Mouse (Mus musculus) WW6 (cell line): ENCODE measurements around the gene Snrk.
"Not testable (repeated sequence)": the region's sequence is repeated elsewhere in the genome, so short reads cannot be mapped to it uniquely, and the experiment has no call there.

Experiments
- DNase-seq: peaks from one replicate; pipeline ENCODE4 v3.0.0-alpha.2; 2013; ENCODE audit warnings: low read depth, low spot score

Snrk gene

GRCm38 (mm10) chr9:122143219-122143618, 26.2 kb downstream of the Snrk start:
- DNase-seq = no peak

DNA sequence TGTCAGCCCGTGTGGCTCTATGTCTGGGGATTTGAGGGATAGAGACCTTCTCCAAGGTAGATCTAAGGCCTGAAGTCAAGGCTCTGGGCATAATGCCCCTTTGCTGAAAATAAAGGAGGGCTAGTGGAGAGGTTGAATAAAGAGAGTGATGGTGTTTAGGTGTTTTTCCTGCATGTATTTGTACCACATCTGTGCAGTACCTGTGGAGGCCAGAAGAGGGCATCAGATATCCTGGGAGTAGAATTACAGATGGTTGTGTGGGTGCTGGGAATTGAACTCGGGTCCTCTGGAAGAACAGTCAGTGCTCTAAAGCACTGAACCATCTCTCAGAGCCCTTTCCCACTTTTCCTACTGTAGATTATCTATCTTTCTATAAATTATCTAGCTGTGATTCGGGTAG, 27.7 kb downstream of the Snrk start:
- DNase-seq = no peak

GRCm38 (mm10) chr9:122145677-122146076, 28.6 kb downstream of the Snrk start:
- DNase-seq = no peak

DNA sequence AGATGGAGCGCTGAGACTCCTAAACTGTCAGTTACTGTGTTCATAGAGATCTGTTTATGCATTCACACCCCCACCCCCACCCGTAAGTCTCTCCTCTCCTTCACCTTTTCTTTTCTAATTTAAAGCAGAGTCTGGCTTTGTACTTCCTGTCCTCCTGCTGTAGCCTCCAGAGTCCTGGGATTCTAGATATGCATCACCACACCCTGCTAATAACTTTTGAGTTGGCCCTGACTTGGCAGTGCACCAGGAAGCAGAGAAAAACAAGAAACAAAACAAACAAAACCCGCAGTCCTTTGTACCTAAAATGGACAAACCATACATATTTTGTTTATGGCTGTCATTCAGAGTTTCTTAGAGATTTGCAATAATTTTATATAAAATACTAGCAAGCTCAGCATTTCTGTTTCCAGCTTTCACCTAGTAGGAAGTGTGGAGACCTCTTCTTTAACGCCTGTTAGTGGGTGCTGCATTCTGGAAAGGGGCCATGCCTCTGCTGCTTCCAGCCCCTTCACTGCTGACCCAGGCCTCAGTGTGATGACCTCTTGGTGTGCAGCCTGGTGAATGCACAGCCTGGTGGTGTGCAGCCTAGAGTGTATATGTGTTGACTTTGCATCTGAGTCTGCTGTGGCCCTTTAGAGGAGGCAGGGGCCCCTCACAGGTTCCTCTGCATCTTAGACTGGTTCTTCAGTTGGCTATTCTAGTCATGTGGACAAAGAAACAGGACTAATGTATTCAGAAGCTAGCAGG, 29.2 kb downstream of the Snrk start:
- DNase-seq = no peak

DNA sequence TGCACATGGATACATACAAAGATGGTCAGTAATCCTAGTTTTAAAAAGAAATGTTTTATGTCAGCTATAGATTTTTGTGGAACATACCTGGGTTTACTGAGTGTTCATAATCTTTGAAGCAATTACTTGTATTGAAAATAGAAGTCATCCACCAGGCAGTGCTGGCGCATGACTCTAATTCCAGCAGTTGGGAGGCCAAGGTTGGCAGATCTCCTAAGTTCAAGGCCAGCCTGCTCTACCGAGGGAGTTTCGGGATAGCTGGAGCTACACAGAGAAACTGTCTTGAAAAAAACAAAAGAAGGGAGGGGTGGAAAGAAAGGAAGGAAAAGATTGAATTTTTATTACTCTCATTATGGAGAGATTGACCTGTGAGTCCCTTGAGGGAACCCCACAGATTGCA, 31.3 kb downstream of the Snrk start:
- DNase-seq = no peak

DNA sequence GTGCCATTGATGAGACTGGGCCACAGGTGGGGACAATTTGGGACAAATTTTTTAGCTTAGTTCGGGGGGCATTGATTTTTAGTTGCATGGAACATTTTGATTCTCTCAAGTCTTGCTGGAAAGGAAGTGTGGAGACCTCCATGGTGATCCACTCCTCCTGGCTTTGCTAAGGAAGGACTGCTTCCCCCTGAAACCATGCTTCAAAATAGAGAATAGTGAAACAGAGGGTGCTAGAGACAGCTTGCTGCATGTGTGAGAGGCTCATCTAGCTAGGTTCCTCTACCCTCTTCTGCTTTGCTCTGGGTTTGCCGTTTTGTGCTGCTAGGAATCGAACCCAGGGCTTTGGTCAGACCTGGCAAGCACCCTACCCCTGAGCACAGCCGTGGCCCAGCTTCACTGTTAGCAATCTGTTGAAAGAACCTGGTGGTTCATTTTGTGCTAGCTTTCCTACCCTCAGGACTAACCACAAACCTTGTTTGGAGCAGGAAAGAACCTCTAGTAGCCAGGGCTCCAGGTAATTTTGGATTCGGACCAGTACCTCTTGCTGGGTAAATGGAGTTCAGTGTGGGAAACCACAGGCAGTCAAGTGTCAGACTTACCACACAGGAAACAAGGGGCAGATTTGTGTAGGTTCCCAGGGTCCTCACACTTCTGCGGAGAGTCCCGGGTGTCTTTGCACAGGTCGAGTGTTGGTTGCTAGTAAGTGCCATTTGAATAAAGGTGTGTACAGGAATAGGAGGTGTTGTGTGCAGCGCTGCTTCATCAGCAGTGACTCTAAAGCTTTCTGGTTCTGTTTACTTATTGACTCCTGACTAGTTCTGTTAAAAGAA, 33.1 kb downstream of the Snrk start:
- DNase-seq = no peak

DNA sequence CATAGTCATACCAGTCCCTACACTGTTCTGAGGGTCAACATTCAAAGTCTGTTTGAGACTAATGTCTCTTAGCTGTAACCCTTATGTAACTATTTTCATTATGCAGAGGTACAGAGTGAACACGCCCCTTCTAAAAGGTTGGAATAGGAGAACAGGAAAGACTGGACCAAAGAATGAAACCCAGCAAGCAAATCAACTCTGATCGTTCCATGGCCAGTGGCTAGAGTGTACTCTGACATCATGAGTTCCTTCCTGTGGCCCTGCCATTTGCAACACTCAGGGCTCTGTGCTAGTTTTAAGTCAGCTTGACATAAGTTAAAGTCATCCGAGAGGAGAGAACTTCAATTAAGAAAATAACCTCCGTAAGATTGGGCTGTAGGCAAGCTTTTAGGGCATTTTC, 35.0 kb downstream of the Snrk start:
- no peak for DNase-seq

DNA sequence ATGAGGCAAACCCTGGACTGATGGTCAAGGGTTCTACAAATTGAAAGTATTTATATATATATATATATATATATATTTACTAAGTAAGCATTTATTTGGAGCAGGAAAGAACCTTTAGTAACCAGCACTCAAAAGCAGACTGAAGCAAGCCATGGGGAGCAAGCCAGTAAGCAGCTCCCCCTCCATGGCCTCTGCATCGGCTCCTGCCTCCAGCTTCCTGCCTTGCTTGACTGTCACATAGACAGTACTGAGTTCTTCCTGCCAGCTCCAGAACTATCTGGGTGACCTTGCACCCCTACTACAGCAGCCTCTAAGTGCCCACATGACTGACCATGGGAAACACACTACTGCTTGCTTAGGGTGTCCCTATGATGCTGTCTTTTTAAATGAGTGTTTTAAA, 35.4 kb downstream of the Snrk start:
- no peak for DNase-seq

GRCm38 (mm10) chr9:122153436-122153835, 36.4 kb downstream of the Snrk start:
- DNase-seq = no peak

GRCm38 (mm10) chr9:122155193-122155592, 38.1 kb downstream of the Snrk start:
- no peak for DNase-seq

- no peak for DNase-seq
Observed at GRCm38 (mm10) chr9:122156389-122157078, 39.5 kb downstream of the Snrk start.

GRCm38 (mm10) chr9:122157079-122157441, 40.0 kb downstream of the Snrk start:
- no peak for DNase-seq

DNA sequence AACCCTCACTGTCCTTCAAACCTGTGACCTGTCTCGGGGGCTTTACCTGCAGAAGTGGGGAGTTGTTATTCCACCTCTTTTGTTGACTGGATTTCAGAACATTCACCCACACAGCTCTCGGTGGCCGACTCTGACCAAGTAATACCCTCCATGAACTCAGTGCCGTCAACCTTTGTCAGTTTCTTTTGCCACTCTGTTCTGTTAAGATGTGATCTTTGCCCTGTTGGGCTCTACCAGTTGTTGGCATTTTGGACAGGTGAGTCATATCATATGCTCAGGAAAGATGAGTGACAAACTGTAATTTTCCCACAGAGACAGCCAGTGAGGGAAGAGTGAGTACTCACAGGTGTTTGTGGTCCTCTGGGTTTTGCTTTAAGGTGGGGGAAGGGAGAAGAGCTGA, 47.5 kb downstream of the Snrk start:
- DNase-seq = no peak

GRCm38 (mm10) chr9:122167719-122168118, 50.7 kb downstream of the Snrk start:
- DNase-seq = not testable (repeated sequence)

DNA sequence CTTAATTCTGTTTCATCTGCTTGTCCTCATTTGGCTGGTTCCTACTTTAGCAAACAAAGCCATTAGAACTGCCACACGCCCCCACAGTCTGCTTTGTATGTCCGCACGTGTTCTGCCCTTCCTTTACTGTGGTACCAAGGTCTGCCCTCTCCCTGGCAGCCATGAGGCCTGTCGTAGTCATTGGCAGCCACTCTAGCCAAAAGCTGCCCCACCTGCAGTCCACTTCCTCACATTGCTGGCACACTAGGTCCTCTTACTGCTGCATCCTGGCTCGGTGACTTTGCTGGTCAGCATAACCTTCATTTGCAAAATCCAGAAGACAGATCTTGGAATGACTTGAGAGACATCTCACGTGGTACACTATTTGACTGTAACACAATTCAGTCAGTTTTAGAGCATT, 52.8 kb downstream of the Snrk start:
- DNase-seq = no peak

DNA sequence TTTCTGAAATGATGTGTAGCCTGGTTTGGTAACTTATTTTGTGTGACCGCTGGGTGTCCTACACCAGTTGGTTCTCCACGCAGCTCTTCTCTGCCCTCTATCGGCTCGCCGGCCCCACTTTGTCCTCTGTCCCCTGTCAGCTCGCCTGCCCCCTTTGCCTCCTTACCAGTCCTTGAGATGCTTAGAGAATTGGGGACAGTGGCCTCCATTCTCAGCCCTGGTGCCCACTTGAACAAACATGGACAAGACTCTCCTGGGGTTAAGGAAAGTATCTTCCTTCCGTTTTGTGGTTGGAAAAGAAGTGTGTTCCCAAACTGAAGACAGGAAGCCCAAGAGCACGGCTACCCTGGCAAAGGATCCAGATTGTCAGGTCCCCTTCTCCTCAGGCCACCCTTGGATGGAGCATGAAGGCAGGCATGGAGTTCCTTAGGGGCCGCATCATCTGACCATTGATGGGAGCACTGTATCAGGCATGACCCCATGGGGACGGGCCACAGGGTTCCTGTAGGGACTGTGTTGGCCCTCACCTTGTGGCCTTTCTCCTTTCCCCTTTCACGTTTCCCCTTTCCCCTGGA, 55.6 kb downstream of the Snrk start:
- DNase-seq = no peak

DNA sequence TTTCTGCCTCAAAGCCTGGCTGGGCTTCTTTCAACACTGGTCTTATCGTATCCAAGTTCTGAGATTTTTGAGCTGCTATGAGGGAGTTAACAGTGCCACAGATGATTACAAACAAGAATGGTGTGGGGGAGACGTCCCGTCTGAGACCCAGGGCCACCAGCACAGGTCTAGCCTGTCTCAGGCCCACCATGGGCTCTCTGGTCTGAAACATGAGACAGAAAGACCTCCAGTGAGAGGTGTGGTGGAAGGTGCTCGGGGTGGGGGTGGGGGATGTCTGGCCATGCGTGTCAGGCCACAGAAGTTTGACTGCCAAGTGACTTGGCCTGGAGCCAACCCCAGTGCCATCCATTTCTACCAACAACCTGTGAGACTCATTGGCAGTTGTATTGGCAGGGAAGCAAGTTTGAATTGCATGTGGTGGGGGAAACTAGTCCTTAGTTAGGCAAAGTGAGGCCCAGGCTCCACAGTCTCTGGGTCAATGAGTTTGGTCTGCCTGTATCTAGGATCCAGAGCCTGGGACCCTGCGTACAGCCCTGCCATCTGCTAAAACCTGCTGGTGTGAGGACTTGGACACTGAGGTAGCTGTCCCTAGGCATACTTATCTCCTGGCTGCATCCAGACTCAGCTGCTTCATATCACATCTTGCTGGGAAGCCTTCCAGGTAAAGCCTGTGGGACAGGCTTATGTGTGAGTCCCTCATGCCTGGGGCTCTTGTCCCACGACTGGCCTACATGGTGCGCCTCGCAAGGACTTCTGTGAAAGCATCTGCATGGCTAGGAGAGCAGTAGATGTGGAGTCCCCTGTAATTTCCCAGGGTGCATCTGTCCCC, 56.6 kb downstream of the Snrk start:
- no peak for DNase-seq

GRCm38 (mm10) chr9:122174723-122175122, 57.7 kb downstream of the Snrk start:
- DNase-seq = no peak

GRCm38 (mm10) chr9:122177256-122178220, 60.5 kb downstream of the Snrk start:
- DNase-seq = no peak

GRCm38 (mm10) chr9:122178427-122178826, 61.4 kb downstream of the Snrk start:
- DNase-seq = no peak
